Mouse (Mus musculus) cortical plate, adult 2 months (tissue): ENCODE measurements around the gene Tanc1.

Experiments
- CTCF ChIP-seq: fragments of 200-500 bp; IDR thresholded peaks from 2 replicates; pipeline ENCODE4 v1.5.1; 2011; ENCODE audit warnings: mild to moderate bottlenecking, control low read depth, low read length; ENCODE audit not compliant: insufficient read depth; ENCODE audit errors: extremely low read depth
- POLR2A ChIP-seq: fragments of 200-500 bp; IDR thresholded peaks from 2 replicates; pipeline ENCODE4 v1.6.1; 2011; ENCODE audit warnings: mild to moderate bottlenecking, low read length, control low read depth; ENCODE audit not compliant: insufficient read depth; ENCODE audit errors: extremely low read depth

- TF ChIP-seq POLR2A (no peak), CTCF (no peak)
Observed at GRCm38 (mm10) chr2:59810039-59810438, 198.2 kb downstream of the Tanc1 start.
